Mouse (Mus musculus): ENCODE measurements around the gene Ccpg1os.

GRCm38 (mm10) chr9:73031421-73031820 lies 46.2 kb upstream of the Ccpg1os start:
- TF ChIP-seq CTCF (IDR thresholded peaks at IDR 0.05; ENCODE audit: extremely low read depth, insufficient read depth, low read length) (no peak), POLR2A (IDR thresholded peaks at IDR 0.05; ENCODE audit: extremely low read depth, insufficient read depth, low read length) (no peak)

Measured in cortical plate, adult 2 months (tissue).